Mouse (Mus musculus) neural tube, embryonic 15.5 days (tissue): ENCODE measurements around the gene Spaca3. TPM values are rescaled to one million over a fixed set of nuclear protein-coding genes. Genes with fewer than 3 reads are reported as not detected.

Source experiments
- ATAC-seq: fragments of 200-750 bp; cut with Nextera tagmentation; 2 replicates; pipeline ENCODE4 v1.8.0; 2017; ENCODE audit warnings: mild to moderate bottlenecking, moderate TSS enrichment, moderate library complexity; ENCODE audit not compliant: low FRiP score
- H3K27ac ChIP-seq: fragments of 300-500 bp; sonication (generic); replicated peaks from 2 replicates; pipeline ENCODE4 v1.5.1; 2015; ENCODE audit warnings: mild to moderate bottlenecking, inconsistent platforms
- H3K27me3 ChIP-seq: fragments of 300-500 bp; sonication (generic); replicated peaks from 2 replicates; pipeline ENCODE4 v1.6.1; 2015; ENCODE audit warnings: inconsistent platforms
- H3K36me3 ChIP-seq: fragments of 300-500 bp; sonication (generic); 2 replicates; pipeline ENCODE4 v1.6.1; 2015; ENCODE audit warnings: inconsistent platforms
- H3K4me1 ChIP-seq: fragments of 300-500 bp; sonication (generic); 2 replicates; pipeline ENCODE4 v1.6.1; 2015; ENCODE audit warnings: inconsistent platforms
- H3K4me2 ChIP-seq: fragments of 300-500 bp; sonication (generic); 2 replicates; pipeline ENCODE4 v1.6.1; 2015; ENCODE audit warnings: inconsistent platforms, mild to moderate bottlenecking, moderate library complexity
- H3K4me3 ChIP-seq: fragments of 300-500 bp; sonication (generic); replicated peaks from 2 replicates; pipeline ENCODE4 v1.5.1; 2015; ENCODE audit warnings: mild to moderate bottlenecking, inconsistent platforms
- H3K9ac ChIP-seq: fragments of 300-500 bp; sonication (generic); replicated peaks from 2 replicates; pipeline ENCODE4 v1.6.1; 2015; ENCODE audit warnings: mild to moderate bottlenecking, inconsistent platforms
- H3K9me3 ChIP-seq: fragments of 300-500 bp; sonication (generic); replicated peaks from 2 replicates; pipeline ENCODE4 v1.6.1; 2016; ENCODE audit warnings: inconsistent platforms
- WGBS: fragments of 180-500 bp; shearing (Covaris S2); methylation state at CpG from one replicate; pipeline ENCODE4 v1.1.7; 2015; ENCODE audit warnings: mixed read lengths; 5-methylcytosine and 5-hydroxymethylcytosine counted together
- polyA plus RNA-seq: library from polyadenylated mRNA; unstranded; fragments of >200 nt; fragmentation: Nextera tagmentation; extraction: Ambion mirVana; gene quantifications from 2 replicates; pipeline ENCODE4 v1.2.1, GENCODE M21; 2015

Gene Spaca3
- polyA plus RNA-seq, 1 experiment from 2014 or later = not detected

DNA sequence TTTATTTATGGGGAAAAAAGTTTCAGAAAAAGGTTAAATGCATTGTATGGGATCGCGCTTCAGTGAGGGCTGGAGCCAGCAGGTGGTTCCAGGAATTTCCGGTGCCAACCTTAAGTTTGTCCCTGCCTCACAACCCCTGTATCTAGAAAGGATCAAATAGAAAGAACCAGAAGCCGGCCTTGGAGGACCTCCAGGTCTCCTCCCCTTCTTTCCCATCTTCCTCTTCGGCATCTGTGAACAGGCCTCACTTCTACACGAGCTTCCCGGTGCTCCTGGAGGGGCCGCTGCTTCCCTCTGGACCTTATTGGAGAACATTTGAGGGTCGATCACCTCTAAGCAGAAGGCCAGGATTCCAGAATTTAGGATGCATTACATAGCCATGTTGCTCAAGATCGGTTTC lies 45.3 kb downstream of the Spaca3 start:
- no peaks in the 10 kb centered on the region for H3K9me3 ChIP-seq
- WGBS = 90% methylated on average over 10 of the region's 10 CpGs
- H3K36me3 ChIP-seq = no peaks in the 10 kb centered on the region
- H3K27me3 ChIP-seq = no peaks in the 10 kb centered on the region
- H3K9ac ChIP-seq = no peak overlapping the region
- 0 out of 2 replicates have a peak, but pooled peaks cover 6% of the 10 kb centered on the region for H3K4me1 ChIP-seq
- no peak overlapping the region for H3K4me2 ChIP-seq
- no peak for ATAC-seq
- H3K27ac ChIP-seq = no peak overlapping the region
- H3K4me3 ChIP-seq = no peak overlapping the region

- 35% methylated on average over 2 of the region's 2 CpGs for WGBS
- Histone ChIP-seq H3K9ac (no peak overlapping the region), H3K36me3 (no peaks in the 10 kb centered on the region), H3K27me3 (no peaks in the 10 kb centered on the region), H3K4me2 (no peak overlapping the region), H3K9me3 (no peaks in the 10 kb centered on the region), H3K4me1 (0 out of 2 replicates have a peak, but pooled peaks cover 6% of the 10 kb centered on the region), H3K4me3 (no peak overlapping the region), H3K27ac (no peak overlapping the region)
- ATAC-seq = no peak
Measured at GRCm38 (mm10) chr11:80904559-80904958, 46.4 kb downstream of the Spaca3 start.

- 37% methylated on average over 4 of the region's 4 CpGs for WGBS
- Histone ChIP-seq H3K9ac (no peak overlapping the region), H3K4me1 (0 out of 2 replicates have a peak, but pooled peaks cover 6% of the 10 kb centered on the region), H3K9me3 (no peaks in the 10 kb centered on the region), H3K4me3 (no peak overlapping the region), H3K27ac (no peak overlapping the region), H3K4me2 (no peak overlapping the region), H3K36me3 (no peaks in the 10 kb centered on the region), H3K27me3 (no peaks in the 10 kb centered on the region)
- ATAC-seq = no peak
Measured at GRCm38 (mm10) chr11:80906456-80906855, 48.3 kb downstream of the Spaca3 start.

DNA sequence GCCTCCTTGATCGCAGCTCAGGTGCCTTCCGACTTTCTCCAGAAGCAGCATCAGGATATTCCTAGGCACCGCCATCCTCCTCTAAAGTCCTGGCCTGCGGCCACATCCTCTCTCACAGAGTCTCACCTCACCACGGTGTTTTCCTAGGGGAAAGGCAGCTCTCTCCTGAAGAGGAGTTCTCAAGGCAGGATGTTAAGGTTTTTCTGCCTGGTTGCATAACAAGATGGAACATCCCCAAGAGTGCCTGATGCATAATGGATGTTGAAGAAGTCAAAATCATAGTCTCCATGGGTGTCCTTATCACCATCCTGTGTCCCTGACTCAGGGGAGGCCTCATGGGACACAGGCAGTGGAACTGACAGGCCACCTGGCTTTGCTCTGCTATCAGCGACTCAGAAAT lies 49.7 kb downstream of the Spaca3 start:
- Histone ChIP-seq H3K4me2 (no peak overlapping the region), H3K9ac (no peak overlapping the region), H3K27ac (no peak overlapping the region), H3K9me3 (no peaks in the 10 kb centered on the region), H3K36me3 (no peaks in the 10 kb centered on the region), H3K27me3 (no peaks in the 10 kb centered on the region), H3K4me1 (0 out of 2 replicates have a peak, but pooled peaks cover 5% of the 10 kb centered on the region), H3K4me3 (no peak overlapping the region)
- 89% methylated on average over 6 of the region's 6 CpGs for WGBS
- no peak for ATAC-seq

- H3K9me3 ChIP-seq = no peaks in the 10 kb centered on the region
- H3K36me3 ChIP-seq = no peaks in the 10 kb centered on the region
- no peak for ATAC-seq
- H3K4me2 ChIP-seq = no peak overlapping the region
- no peaks in the 10 kb centered on the region for H3K4me1 ChIP-seq
- no peak overlapping the region for H3K27ac ChIP-seq
- no peak overlapping the region for H3K9ac ChIP-seq
- no peaks in the 10 kb centered on the region for H3K27me3 ChIP-seq
- WGBS = 81% methylated on average over 5 of the region's 5 CpGs
- no peak overlapping the region for H3K4me3 ChIP-seq
Measured at GRCm38 (mm10) chr11:80912721-80913120, 54.6 kb downstream of the Spaca3 start.

- Histone ChIP-seq H3K27ac (no peak overlapping the region), H3K9me3 (no peaks in the 10 kb centered on the region), H3K4me3 (no peak overlapping the region), H3K4me1 (no peaks in the 10 kb centered on the region), H3K9ac (no peak overlapping the region), H3K27me3 (no peaks in the 10 kb centered on the region), H3K4me2 (no peak overlapping the region), H3K36me3 (no peaks in the 10 kb centered on the region)
- ATAC-seq = no peak
- 48% methylated on average over 4 of the region's 4 CpGs for WGBS
Measured at GRCm38 (mm10) chr11:80913408-80914024, 55.4 kb downstream of the Spaca3 start.

Other genes with a start within 250 kb of the Spaca3 start
- 2.6 and 6.9 TPM in 2 replicates for gene Myo1d, start 78.3 kb upstream of the Spaca3 start, polyA plus RNA-seq
- gene Tmem98, start 48.2 kb upstream of the Spaca3 start, polyA plus RNA-seq = 14.4 and 28.2 TPM in 2 replicates